Mouse (Mus musculus) bone marrow macrophage, adult 2 months (primary cell): Measurements from ENCODE around the gene Btg4.

Experiments used
- CTCF ChIP-seq: IDR thresholded peaks from 2 replicates; pipeline ENCODE4 v1.5.1; 2012; ENCODE audit warnings: low read depth, mild to moderate bottlenecking, low read length, moderate library complexity
- POLR2A ChIP-seq: IDR thresholded peaks from 2 replicates; pipeline ENCODE4 v1.6.1; 2012; ENCODE audit warnings: mild to moderate bottlenecking, low read depth, low read length, borderline replicate concordance

- TF ChIP-seq CTCF (no peak; the same call in 1 of the 2 replicates), POLR2A (no peak)
Observed at GRCm38 (mm10) chr9:51152079-51152752, 91.5 kb downstream of the Btg4 start.
